Mouse (Mus musculus): ENCODE data around the gene P4hb.

GRCm38 (mm10) chr11:120574278-120574600 is 1.2 kb upstream of the P4hb start:
- TF ChIP-seq HCFC1 (IDR thresholded peaks at IDR 0.05; ENCODE audit: borderline replicate concordance, insufficient read depth, low read length) (no peak), MAFK (IDR thresholded peaks at IDR 0.05; ENCODE audit: insufficient read depth, low read depth, low read length) (no peak), ZC3H11A (IDR thresholded peaks at IDR 0.05; ENCODE audit: borderline replicate concordance, low read depth, low read length) (no peak)
